Mouse (Mus musculus) lung, embryonic 15.5 days (tissue): ENCODE measurements around the gene Hipk3. TPM values are rescaled to one million over a fixed set of nuclear protein-coding genes. Genes with fewer than 3 reads are reported as not detected.

Source experiments
- ATAC-seq: fragments of 200-750 bp; cut with Nextera tagmentation; 2 replicates; pipeline ENCODE4 v1.8.0; 2017; ENCODE audit warnings: moderate number of reproducible peaks, borderline replicate concordance; ENCODE audit not compliant: low FRiP score, low TSS enrichment; ENCODE audit errors: extremely low read depth
- H3K27ac ChIP-seq: fragments of 300-500 bp; sonication (generic); 2 replicates; pipeline ENCODE4 v1.5.1; 2015; ENCODE audit warnings: moderate library complexity, mild to moderate bottlenecking, inconsistent platforms
- H3K27me3 ChIP-seq: fragments of 300-500 bp; sonication (generic); 2 replicates; pipeline ENCODE4 v1.6.1; 2015; ENCODE audit warnings: inconsistent platforms
- H3K36me3 ChIP-seq: fragments of 300-500 bp; sonication (generic); 2 replicates; pipeline ENCODE4 v1.6.1; 2015; ENCODE audit warnings: inconsistent platforms
- H3K4me1 ChIP-seq: fragments of 300-500 bp; sonication (generic); 2 replicates; pipeline ENCODE4 v1.6.1; 2015; ENCODE audit warnings: inconsistent platforms
- H3K4me2 ChIP-seq: fragments of 300-500 bp; sonication (generic); 2 replicates; pipeline ENCODE4 v1.6.1; 2015; ENCODE audit warnings: inconsistent platforms, mild to moderate bottlenecking, moderate library complexity
- H3K4me3 ChIP-seq: fragments of 300-500 bp; sonication (generic); 2 replicates; pipeline ENCODE4 v1.5.1; 2015; ENCODE audit warnings: mild to moderate bottlenecking, inconsistent platforms
- H3K9ac ChIP-seq: fragments of 300-500 bp; sonication (generic); 2 replicates; pipeline ENCODE4 v1.6.1; 2015; ENCODE audit warnings: inconsistent platforms
- H3K9me3 ChIP-seq: fragments of 300-500 bp; sonication (generic); 2 replicates; pipeline ENCODE4 v1.6.1; 2016; ENCODE audit warnings: inconsistent platforms
- WGBS: fragments of 180-500 bp; shearing (Covaris S2); methylation state at CpG from one replicate; pipeline ENCODE4 v1.1.7; 2015; 5-methylcytosine and 5-hydroxymethylcytosine counted together
- polyA plus RNA-seq: library from polyadenylated mRNA; unstranded; fragments of >200 nt; fragmentation: Nextera tagmentation; extraction: Ambion mirVana; gene quantifications from 2 replicates; pipeline ENCODE4 v1.2.1, GENCODE M21; 2015

Hipk3 gene
- polyA plus RNA-seq, 1 experiment from 2014 or later, result 16.8 TPM

DNA sequence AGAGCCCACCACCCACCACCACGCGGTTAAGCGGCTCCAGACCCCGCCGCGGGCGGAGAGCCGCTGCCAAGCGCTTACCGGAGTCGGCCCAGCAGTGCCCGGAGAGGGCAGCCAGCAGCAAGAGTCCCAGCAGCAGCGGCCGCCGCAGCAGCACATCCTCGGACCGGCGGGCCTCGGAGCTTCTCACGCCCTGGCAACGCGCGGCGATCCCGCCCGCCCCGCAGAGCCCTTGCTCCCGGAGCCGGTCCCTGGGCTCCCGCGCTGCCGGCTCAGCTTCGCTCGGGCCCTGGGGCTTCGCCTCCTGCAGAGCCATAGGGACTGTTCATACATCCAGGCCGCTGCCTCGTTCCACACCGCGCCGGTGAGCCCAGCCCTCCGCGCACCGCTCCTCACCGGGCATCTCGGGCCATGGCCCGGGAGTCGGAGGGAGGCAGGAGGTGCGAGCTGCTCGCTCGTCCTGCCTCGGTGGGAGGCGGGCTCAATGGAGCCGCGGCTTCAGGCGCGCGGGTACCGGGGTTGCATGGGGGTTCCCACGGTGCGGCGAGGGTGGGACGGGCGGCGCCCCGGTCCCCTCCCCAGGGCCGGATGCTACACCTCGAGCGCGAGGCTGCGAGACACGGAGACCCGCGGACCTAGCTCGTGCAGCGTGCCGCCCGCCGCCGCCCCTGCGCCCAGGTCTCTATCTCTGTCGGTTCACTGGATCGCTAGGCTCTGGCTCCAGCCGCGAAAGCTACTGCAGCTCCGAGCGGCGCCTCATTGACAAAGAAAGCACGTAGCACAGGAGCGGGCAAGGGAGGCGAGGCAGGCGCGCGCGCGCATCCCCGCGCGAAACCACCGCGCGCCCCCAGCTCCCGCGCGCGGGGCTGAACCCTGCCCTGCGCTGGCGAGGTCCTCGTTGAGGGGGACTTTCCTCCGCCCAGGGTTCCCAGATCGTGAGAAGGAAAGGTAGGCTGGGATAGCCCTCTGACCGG is 84.1 kb downstream of the Hipk3 start:
- peak; percentile 61 for ATAC-seq
- H3K27me3 ChIP-seq, result peaks cover 67% of the 10 kb centered on the region
- WGBS, result under 1% methylated on average over 76 of the region's 111 CpGs
- H3K9ac ChIP-seq, result peak overlapping the region; percentile 51
- H3K27ac ChIP-seq, result no peak overlapping the region
- peaks cover 13% of the 10 kb centered on the region for H3K4me1 ChIP-seq
- H3K4me3 ChIP-seq, result peak overlapping the region; percentile 57
- peak overlapping the region; percentile 100 for H3K4me2 ChIP-seq
- no peaks in the 10 kb centered on the region for H3K9me3 ChIP-seq
- H3K36me3 ChIP-seq, result no peaks in the 10 kb centered on the region

DNA sequence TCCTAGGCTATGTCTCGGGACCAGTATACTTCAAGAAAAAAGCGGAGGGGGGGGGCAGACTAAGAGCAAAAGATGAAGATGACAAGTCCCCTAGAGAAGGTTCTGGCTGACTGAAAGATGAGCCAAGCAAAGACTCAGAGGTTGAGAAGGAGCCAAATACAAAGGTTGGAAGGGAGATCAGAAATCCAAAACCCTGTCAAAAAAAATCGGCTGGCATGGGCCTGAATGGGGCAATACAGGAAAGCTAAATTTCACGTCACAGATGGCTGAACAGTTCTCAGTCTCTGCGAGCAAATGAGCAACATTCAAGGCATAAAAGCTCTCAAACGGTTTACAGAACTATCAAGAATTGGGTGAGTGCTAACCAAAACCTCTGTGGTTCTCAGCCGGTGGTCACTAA is 85.9 kb downstream of the Hipk3 start:
- no peak for ATAC-seq
- Histone ChIP-seq H3K9ac (no peak overlapping the region), H3K4me2 (no peak overlapping the region), H3K27me3 (peaks cover 65% of the 10 kb centered on the region), H3K4me1 (peaks cover 13% of the 10 kb centered on the region), H3K9me3 (no peaks in the 10 kb centered on the region), H3K36me3 (no peaks in the 10 kb centered on the region), H3K4me3 (no peak overlapping the region), H3K27ac (no peak overlapping the region)
- WGBS, result 69% methylated on average over 7 of the region's 7 CpGs

- Histone ChIP-seq H3K9me3 (no peaks in the 10 kb centered on the region), H3K27me3 (peaks cover 61% of the 10 kb centered on the region), H3K4me1 (peaks cover 13% of the 10 kb centered on the region), H3K4me3 (no peak overlapping the region), H3K36me3 (no peaks in the 10 kb centered on the region), H3K9ac (no peak overlapping the region), H3K4me2 (no peak overlapping the region), H3K27ac (no peak overlapping the region)
- no peak for ATAC-seq
- WGBS, result 63% methylated on average over 4 of the region's 4 CpGs
These were observed 86.3 kb downstream of the Hipk3 start for GRCm38 (mm10) chr2:104407913-104408312.

GRCm38 (mm10) chr2:104404036-104404435 is 90.2 kb downstream of the Hipk3 start:
- Histone ChIP-seq H3K9me3 (no peaks in the 10 kb centered on the region), H3K4me3 (no peak overlapping the region), H3K9ac (no peak overlapping the region), H3K4me2 (no peak overlapping the region), H3K27me3 (peaks cover 22% of the 10 kb centered on the region), H3K36me3 (no peaks in the 10 kb centered on the region), H3K27ac (no peak overlapping the region), H3K4me1 (no peaks in the 10 kb centered on the region)
- ATAC-seq, result no peak
- 84% methylated on average over 6 of the region's 6 CpGs for WGBS

- H3K4me3 ChIP-seq, result no peak overlapping the region
- H3K27me3 ChIP-seq, result no peaks in the 10 kb centered on the region
- WGBS, result 61% methylated on average over 6 of the region's 6 CpGs
- no peak overlapping the region for H3K27ac ChIP-seq
- H3K9me3 ChIP-seq, result no peaks in the 10 kb centered on the region
- H3K4me2 ChIP-seq, result no peak overlapping the region
- no peaks in the 10 kb centered on the region for H3K36me3 ChIP-seq
- H3K4me1 ChIP-seq, result no peaks in the 10 kb centered on the region
- ATAC-seq, result no peak
- H3K9ac ChIP-seq, result no peak overlapping the region
These were observed 95.5 kb downstream of the Hipk3 start for GRCm38 (mm10) chr2:104398651-104399290.

GRCm38 (mm10) chr2:104395961-104396360 is 98.3 kb downstream of the Hipk3 start:
- Histone ChIP-seq H3K4me2 (no peak overlapping the region), H3K27me3 (no peaks in the 10 kb centered on the region), H3K36me3 (no peaks in the 10 kb centered on the region), H3K9me3 (no peaks in the 10 kb centered on the region), H3K27ac (no peak overlapping the region), H3K4me3 (no peak overlapping the region), H3K9ac (no peak overlapping the region), H3K4me1 (no peaks in the 10 kb centered on the region)
- 56% methylated on average over 9 of the region's 9 CpGs for WGBS
- ATAC-seq, result no peak

DNA sequence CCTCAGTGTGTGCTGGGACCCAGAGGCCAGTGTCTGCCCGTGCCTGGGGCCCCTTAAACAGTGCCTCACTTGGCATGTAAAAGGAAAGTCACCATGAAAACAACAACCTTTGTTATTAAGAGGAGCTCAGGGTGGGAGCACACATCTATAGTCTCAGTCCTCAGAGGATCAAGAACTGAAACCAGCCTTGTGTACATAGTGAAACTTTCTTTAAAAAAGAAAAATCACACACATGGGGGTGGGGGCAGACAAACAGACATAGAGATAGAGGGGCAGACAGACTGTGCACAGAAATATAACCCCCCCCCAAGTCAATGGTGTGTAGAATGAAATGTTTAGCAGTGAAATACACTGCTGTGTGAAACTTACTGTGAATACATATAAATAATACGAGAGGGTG is 99.5 kb downstream of the Hipk3 start:
- H3K4me1 ChIP-seq, result no peaks in the 10 kb centered on the region
- H3K27me3 ChIP-seq, result no peaks in the 10 kb centered on the region
- ATAC-seq, result no peak
- no peak overlapping the region for H3K4me2 ChIP-seq
- H3K4me3 ChIP-seq, result no peak overlapping the region
- 66% methylated on average over 2 of the region's 2 CpGs for WGBS
- no peak overlapping the region for H3K27ac ChIP-seq
- H3K9ac ChIP-seq, result no peak overlapping the region
- H3K36me3 ChIP-seq, result no peaks in the 10 kb centered on the region
- no peaks in the 10 kb centered on the region for H3K9me3 ChIP-seq

GRCm38 (mm10) chr2:104392700-104393312 is 101.4 kb downstream of the Hipk3 start:
- no peaks in the 10 kb centered on the region for H3K27me3 ChIP-seq
- no peaks in the 10 kb centered on the region for H3K36me3 ChIP-seq
- no peak overlapping the region for H3K4me3 ChIP-seq
- no peaks in the 10 kb centered on the region for H3K4me1 ChIP-seq
- 0 out of 2 replicates have a peak, but pooled peaks have one; percentile 64 for ATAC-seq
- 58% methylated on average over 4 of the region's 4 CpGs for WGBS
- no peak overlapping the region for H3K4me2 ChIP-seq
- H3K27ac ChIP-seq, result no peak overlapping the region
- no peaks in the 10 kb centered on the region for H3K9me3 ChIP-seq
- H3K9ac ChIP-seq, result no peak overlapping the region

DNA sequence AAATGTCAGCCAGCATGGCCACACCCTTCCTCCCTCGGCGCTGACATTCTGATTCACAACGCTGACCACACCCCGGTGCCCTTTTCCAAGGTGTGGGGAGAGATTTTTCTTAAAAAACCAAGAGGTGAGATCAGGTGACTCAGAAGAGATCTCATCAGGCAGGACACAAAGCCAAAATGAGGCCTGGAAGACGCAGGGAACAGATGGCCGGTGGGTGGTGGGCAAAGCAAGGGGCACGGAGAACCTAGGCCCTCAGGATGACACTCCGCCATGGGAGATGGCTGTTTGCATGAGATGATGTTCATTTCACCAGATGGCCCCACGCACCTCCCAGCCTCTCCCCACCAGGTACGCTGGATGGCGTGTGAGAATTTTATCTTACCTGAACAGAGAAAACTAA is 105.0 kb downstream of the Hipk3 start:
- H3K9me3 ChIP-seq, result no peaks in the 10 kb centered on the region
- no peak overlapping the region for H3K27ac ChIP-seq
- 90% methylated on average over 11 of the region's 11 CpGs for WGBS
- no peaks in the 10 kb centered on the region for H3K36me3 ChIP-seq
- no peaks in the 10 kb centered on the region for H3K27me3 ChIP-seq
- H3K4me1 ChIP-seq, result no peaks in the 10 kb centered on the region
- H3K4me2 ChIP-seq, result no peak overlapping the region
- no peak overlapping the region for H3K4me3 ChIP-seq
- H3K9ac ChIP-seq, result no peak overlapping the region
- ATAC-seq, result no peak

GRCm38 (mm10) chr2:104385941-104386340 is 108.3 kb downstream of the Hipk3 start:
- Histone ChIP-seq H3K27ac (no peak overlapping the region), H3K9me3 (no peaks in the 10 kb centered on the region), H3K27me3 (no peaks in the 10 kb centered on the region), H3K4me3 (no peak overlapping the region), H3K4me2 (no peak overlapping the region), H3K4me1 (no peaks in the 10 kb centered on the region), H3K36me3 (no peaks in the 10 kb centered on the region), H3K9ac (no peak overlapping the region)
- no peak for ATAC-seq
- WGBS, result 81% methylated on average over 2 of the region's 2 CpGs

DNA sequence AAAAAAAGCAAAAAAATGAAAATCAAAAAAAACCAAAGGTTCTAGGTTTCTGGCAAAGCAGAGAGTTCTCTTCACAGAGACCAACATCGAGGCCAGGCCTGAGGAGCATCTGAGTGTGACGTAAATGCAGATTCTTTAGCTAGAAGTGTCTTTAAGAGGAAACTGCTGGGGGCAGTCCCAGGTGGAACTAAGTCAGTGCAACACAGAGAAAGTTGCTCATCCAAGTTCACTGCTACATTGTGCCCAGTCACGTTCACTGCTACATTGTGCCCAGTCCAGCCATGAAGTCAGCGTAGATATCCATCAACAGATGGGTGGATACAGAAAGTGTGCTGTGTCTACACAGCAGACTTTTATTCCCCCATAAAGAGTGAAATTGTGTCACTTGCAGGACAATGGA is 110.7 kb downstream of the Hipk3 start:
- Histone ChIP-seq H3K27me3 (no peaks in the 10 kb centered on the region), H3K4me1 (no peaks in the 10 kb centered on the region), H3K9me3 (no peaks in the 10 kb centered on the region), H3K4me2 (no peak overlapping the region), H3K4me3 (no peak overlapping the region), H3K9ac (no peak overlapping the region), H3K36me3 (no peaks in the 10 kb centered on the region), H3K27ac (no peak overlapping the region)
- WGBS, result 84% methylated on average over 4 of the region's 4 CpGs
- ATAC-seq, result no peak

GRCm38 (mm10) chr2:104382813-104383212 is 111.4 kb downstream of the Hipk3 start:
- Histone ChIP-seq H3K9ac (no peak overlapping the region), H3K4me2 (no peak overlapping the region), H3K36me3 (no peaks in the 10 kb centered on the region), H3K27me3 (peaks cover 3% of the 10 kb centered on the region; the same call in 1 of the 2 replicates), H3K9me3 (no peaks in the 10 kb centered on the region), H3K4me1 (no peaks in the 10 kb centered on the region), H3K27ac (no peak overlapping the region), H3K4me3 (no peak overlapping the region)
- WGBS, result 75% methylated on average over 6 of the region's 6 CpGs
- no peak for ATAC-seq
